Mouse (Mus musculus) heart, postnatal 25 days (tissue): Measurements from ENCODE around the gene Lrit3. TPM values are rescaled to one million over a fixed set of nuclear protein-coding genes. Genes with fewer than 3 reads are reported as not detected.
"Not testable (repeated sequence)": the region's sequence is repeated elsewhere in the genome, so short reads cannot be mapped to it uniquely, and the experiment has no call there.

Experiments used
- DNase-seq: peaks from one replicate; pipeline ENCODE4 v3.0.0; 2022; ENCODE audit warnings: low spot score
- intact Hi-C: fragments of 180-260 bp; cut with DNase I; formaldehyde crosslinking; loops from one replicate; pipeline ENCODE4 v1.15.1; 2025
- total RNA-seq, 2 experiments: library from RNA; stranded (reverse); gene quantifications; 2 replicates each; pipeline ENCODE4 v1.2.3; 2021

Gene Lrit3
- total RNA-seq, 2 experiments from 2014 or later: not detected

DNA sequence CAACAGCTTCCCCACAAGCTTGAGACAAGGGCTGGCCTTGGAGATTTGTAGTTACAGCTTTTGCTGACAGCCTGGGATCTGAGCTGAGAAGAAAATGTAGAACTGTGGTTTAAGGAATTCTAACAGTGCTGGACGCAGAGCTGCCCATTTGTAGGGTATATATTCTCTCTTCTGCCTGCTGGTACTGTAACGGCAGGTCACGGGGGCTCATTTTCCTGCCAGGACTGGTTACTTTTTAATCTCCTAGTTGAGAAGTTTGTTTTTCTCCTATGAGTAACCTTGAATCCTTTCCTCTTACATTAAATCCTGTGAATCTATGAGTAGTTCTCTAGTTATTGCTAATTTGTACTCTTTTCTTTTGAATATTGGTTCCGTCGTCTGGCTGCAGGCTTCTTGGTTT is 10.0 kb downstream of the Lrit3 start:
- intact Hi-C loops: no loop called here
- DNase-seq: no peak

DNA sequence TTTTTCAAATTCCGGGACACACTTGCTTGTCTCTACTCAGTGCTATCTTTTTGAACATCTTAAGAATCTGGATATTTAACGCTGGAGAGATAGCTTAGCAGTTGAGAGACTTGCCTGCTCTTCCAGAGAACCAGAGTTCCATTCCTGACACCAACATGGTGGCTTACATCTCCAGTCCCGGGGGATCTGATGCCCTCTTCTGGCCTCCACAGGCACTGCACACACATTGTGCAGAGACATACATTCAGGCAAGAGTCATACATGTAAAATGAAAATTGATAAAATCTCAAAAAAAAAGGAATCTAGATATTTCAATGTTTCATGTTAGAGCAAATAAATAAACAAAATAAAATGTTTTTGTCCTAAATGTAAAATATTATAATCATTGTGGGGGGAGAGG is 21.1 kb downstream of the Lrit3 start:
- intact Hi-C loops: no loop called here
- no peak for DNase-seq

DNA sequence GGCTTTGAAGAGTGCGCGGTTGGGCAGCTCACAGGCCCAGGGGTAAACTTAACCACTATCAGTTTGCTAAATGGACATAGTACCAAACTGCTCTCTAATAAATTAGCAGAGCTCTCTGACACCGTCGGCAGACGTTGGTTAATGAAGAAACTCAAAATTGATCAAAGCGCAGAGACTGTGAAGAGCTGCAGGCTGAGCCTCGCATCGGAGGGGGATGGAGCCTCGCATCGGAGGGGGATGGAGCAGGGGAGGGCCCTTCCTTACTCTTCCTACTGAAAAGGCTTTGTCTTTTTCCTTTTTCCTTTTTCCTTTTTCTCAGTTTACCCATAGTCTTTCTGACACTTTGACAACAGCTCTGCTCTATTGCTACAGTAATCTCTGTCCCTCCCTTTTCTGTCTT is 22.4 kb downstream of the Lrit3 start:
- DNase-seq: no peak
- intact Hi-C loops: no loop called here

DNA sequence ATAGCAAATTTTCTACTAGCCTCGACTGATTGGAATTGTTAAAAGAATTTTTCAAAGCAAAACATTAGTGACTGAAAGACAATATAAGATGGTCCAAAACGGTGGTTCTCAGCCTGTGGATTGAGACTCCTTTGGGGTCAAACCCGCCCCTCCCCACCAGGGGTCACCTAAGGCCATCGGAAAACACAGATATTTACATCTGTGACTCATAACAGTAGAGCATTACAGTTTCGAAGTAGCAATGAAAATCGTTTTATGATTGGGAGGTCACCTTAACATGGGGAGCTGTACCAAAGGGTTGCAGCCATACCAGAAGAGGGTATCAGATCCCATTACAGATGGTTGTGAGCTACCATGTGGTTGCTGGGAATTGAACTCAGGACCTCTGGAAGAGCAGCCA is 32.6 kb downstream of the Lrit3 start:
- DNase-seq: no peak
- intact Hi-C loops: no loop called here

DNA sequence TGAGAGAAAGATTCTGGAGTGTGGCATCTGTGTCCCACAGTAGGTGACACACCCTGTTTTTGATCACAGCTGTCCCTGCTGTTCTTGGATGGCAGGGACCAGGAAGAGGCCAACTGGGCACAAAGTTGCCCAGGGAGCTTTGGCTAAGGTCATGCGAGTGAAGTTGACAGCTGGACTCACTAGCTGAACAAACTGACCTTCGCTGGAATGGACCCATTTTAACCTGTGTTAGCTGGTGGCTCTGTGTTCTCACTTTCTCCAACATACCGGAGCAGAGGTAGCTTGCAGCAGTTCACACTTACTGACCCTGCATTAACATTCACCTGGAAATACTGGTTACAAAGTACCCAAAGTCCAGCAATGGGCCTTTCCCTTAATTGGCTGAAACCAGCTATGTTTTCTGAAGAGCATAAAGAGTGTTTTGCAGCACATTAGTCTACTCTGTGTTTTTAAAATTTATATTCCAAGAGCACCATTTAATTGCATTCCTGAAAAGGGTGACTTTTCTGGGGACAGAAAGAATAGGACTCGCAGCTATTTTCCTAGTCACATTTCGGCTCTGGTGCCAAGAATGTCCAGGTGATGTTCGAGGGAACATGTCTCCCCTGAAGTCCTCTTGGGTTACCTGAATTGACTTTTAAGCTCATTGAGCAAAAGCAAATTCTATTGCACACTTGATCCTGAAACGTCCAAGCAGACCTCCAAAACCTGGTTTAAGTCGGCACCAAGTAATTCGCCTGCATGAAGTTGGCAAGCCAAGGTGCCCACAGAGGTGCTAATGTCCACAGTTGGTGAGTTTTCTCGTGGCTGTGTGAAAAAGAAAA is 36.6 kb downstream of the Lrit3 start:
- DNase-seq: no peak
- intact Hi-C loops: no loop called here

DNA sequence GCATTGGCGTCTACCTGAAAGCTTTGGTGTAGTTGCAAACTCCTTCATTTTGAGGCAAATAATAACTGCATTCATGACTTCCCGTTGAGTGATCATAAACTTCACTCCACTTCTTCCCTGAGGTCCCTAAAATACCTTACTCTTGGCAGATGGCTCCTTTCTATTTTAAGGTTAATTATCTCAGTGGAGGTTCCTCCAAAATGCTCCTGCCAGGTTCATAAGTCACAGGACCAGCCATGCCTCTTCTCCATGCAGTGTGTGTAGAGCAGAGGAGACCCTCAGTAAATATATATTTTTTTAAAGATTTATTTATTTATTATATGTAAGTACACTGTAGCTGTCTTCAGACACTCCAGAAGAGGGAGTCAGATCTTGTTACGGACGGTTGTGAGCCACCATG is 37.7 kb downstream of the Lrit3 start:
- no peak for DNase-seq

DNA sequence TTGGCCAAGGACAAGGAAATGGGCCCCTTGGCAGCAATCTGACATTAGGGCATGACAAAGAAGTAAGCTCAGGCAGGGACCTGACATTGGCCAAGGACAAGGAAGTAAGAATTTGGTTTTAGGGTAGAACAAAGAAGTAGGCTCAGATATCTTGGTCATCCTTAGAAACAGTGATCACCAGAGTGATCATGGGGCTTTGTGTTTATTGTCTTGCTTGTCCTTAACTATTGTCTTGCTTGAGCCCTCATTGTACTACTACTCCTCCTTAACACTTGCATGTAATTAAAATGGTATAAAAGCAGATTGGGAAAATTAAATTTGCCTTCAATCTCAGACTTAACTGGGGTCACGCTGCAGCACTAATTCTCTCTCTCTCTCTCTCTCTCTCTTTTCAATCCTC is 46.2 kb downstream of the Lrit3 start:
- DNase-seq, intact Hi-C loops: not testable (repeated sequence)

More for the DNA sequence above, 37.7 kb downstream of the Lrit3 start:
- intact Hi-C loops: no loop called here

DNA sequence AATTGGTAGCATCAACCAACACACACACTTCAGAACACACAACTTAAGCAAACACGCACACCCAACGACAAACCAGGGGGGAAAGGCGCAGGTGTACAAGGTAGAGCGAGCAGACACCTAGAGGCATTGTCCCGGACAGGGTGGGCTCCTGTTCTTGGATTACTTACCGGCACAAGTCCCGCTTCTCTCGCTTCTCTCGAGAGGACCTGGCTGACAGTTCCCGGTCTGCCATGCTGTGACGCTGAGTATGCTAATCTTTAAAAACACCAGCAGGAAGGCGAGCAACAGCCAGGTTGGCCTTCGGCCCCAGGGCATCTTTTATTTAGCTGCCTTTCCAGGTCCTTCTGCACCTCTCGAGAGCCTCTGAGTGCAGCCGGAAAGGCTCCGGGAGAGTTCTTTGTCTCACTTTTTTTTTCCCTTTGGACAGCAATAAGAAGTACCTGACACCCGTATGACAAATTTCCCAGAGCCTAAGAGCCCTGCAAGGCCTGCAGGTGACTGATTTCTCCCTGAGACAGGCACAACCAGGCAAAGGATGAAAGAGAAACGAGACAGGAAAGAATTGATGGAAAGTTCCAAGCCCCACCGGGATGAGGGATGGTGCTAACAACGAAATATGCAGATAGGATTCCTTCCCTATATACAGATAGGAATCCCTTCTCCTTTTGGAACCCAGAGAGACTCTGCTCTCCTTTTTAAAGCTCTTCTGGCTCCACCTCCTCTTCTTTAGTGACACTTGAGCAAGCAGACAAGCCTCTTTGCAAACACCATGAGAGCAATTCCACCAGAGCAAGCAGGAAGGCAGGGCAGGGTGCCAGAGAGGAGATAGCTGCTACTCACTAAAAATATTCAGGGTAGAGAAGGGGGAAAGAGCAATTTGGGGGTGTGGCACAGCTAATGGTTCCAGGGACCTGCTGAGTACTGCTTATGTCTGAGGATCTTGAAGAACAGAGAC is 48.9 kb downstream of the Lrit3 start, which contains the start of gene Egf:
Gene Egf (minus strand): TSS at position 667 of the 955 bp plus-strand sequence.
- intact Hi-C loops: no loop called here

DNA sequence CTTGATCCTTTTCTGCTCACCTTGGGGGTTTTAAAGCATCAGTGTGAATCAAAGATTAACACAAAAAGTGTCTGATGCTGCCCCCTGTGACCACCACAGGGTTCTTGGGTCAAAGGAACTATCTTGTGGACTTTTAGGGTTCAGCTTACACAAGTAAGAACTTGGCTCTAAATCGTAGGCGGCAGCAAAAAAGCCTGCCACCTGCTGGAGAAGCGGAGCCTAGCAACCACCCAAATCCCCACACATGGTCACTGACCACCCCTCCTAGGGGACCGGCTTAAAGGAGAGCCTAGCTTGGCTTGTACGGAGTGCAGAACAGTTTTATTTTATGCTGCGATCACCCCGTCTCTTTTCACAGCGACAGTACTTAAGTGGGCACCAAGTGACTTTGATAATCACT is 59.0 kb downstream of the Lrit3 start:
- no peak for DNase-seq
- intact Hi-C loops: no loop called here

More for the DNA sequence above, 48.9 kb downstream of the Lrit3 start, which contains the start of gene Egf:
- no peak for DNase-seq

DNA sequence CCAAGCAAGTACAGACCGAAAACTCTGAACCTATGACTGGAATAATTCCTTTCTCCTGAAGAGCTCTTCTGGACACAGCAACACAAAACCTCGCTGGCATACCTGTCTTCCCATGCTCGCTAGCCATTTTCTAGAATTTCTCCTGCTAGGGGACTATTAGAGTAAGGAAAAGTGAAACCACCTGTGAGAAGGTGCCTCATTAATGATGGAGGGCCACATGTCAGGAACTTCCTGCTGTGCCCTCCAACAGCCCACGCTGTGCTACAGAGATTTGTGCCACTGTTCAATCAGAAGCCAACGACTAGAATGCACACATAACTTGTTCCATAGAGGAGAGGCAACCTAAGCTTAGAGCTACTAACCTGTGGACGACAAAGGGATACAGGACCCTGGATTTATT is 61.0 kb downstream of the Lrit3 start:
- intact Hi-C loops: no loop called here
- DNase-seq: no peak

DNA sequence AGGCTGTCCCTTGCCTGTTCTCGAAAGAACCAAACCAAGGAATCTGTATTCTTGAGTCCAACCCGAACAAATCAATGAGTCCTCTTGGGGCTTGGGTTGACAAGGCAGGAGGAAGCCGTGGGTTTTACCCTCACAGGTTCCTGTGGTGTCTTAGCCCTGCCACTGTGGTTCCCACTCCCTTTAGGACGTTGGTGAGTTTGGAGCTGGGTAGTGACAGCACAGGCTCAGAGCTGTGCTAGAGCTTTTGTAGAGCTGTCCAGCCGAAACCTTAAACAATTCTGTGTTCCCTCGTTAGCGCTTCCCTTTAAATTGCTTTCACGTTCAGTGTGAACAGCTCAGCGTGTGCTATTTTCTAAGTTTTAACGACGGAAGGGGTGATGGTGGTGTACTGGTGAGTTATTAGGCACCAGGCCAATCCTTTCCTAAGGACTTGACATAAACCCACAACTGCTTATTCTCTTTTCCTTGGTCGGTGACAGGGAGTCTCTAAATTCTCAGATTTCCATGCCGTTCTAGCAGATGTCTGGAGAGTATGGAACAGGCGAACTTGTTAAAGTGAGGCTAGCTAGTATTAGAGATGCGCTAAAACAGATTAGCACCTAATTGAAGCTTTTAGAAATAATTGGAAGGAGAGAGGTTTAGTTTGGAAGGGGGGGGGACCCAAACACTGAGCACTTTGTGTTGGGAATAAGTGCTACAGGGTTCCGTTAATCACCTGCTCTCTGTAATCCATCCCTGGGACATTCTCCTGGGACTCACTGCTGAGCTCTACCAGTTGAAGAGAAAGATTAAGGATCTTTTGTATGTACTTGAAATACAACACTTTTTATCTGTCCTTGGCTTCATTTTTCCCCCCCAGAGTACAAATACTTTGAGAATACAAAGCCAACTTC is 65.3 kb downstream of the Lrit3 start:
- intact Hi-C loops: no loop called here
- no peak for DNase-seq

Other genes starting within 250 kb of the Lrit3 start
- 1 to 10 TPM; 1.4 to 1.7 TPM for gene Egf, start 48.7 kb downstream of the Lrit3 start, total RNA-seq
- not detected for gene Rrh, start 18.6 kb upstream of the Lrit3 start, total RNA-seq
- 10 to 100 TPM; 18.6 to 18.9 TPM for gene Gar1, start 27.4 kb upstream of the Lrit3 start, total RNA-seq
- gene Cfi, start 31.9 kb upstream of the Lrit3 start, total RNA-seq: 1 to 10 TPM in 1 of 2 experiments, under 1 TPM in 1; 0.73 to 1.1 TPM
- 10 to 100 TPM; 41.5 to 50.2 TPM for gene Pla2g12a, start 74.6 kb upstream of the Lrit3 start, total RNA-seq
- 10 to 100 TPM; 11.8 to 12.2 TPM for gene Casp6, start 97.4 kb upstream of the Lrit3 start, total RNA-seq
- 1 to 10 TPM; 1.8 to 2.2 TPM for gene Mcub, start 166.2 kb upstream of the Lrit3 start, total RNA-seq